Mouse (Mus musculus): ENCODE measurements at regions not wholly inside any gene's neighbourhood (a gene's known extent, or its start where the extent isn't known, plus 50 kb on each side); places are given as distances from the start of the nearest gene placed in this dataset.

- no peak for TF ChIP-seq CTCF (conservative IDR thresholded peaks at IDR 0.05; ENCODE audit: low read length)
- no peak for TF ChIP-seq NANOG (IDR thresholded peaks at IDR 0.05; ENCODE audit: borderline replicate concordance, low read length)
- no peak for TF ChIP-seq POU5F1 (IDR thresholded peaks at IDR 0.05; ENCODE audit: borderline replicate concordance, low read length)
These were observed 131.2 kb downstream of the Mterf1b start for GRCm38 (mm10) chr5:4323387-4323704.

Data from E14TG2a.4 (cell line).